Mouse (Mus musculus): Measurements from ENCODE around the gene Stac3. TPM values are rescaled to one million over a fixed set of nuclear protein-coding genes. Genes with fewer than 3 reads are reported as not detected.

Stac3 gene
- polyA plus RNA-seq, 1 experiment = 3.9 TPM

DNA sequence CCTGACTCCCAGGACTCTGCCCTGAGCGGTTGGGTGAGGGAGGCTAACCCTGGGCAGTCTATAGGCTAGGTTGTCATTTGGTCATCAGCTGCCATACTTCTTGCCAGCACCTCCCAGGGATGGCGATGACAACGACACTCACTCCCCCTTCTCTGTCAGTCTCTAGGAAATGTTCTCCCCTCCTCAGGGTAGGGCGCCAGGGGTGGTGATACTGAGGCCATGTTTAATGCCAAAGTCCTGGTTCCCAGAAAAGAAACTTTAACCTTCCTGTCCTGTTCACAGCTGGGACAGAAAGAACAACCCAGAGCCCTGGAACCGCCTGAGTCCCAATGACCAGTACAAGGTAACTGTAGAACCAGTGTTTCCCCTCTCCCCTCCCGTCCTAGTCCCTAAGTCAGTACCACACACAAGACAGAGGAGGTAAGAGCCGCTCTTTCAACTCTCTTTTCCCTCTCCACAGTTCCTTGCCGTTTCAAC lies 14.5 kb downstream of the Stac3 start:
- H3K4me3 ChIP-seq (ENCODE audit: control insufficient read depth, insufficient read depth, low read length) = no peak overlapping the region
- WGBS = 69% methylated on average over 8 of the region's 8 CpGs
- H3K4me1 ChIP-seq (replicated peaks; ENCODE audit: control insufficient read depth, insufficient read depth, low read length) = peaks cover 27% of the 10 kb centered on the region
- TF ChIP-seq POLR2A (IDR thresholded peaks at IDR 0.05; ENCODE audit: control insufficient read depth, extremely low read depth, insufficient read depth, low read length, poor library complexity) (no peak), CTCF (IDR thresholded peaks at IDR 0.05; ENCODE audit: borderline replicate concordance, control insufficient read depth, extremely low read depth, insufficient read depth, low read length, poor library complexity) (no peak)
- H3K36me3 ChIP-seq (ENCODE audit: control insufficient read depth, insufficient read depth, low read length) = no peaks in the 10 kb centered on the region
- peaks cover 5% of the 10 kb centered on the region; the same call in 1 of the 2 replicates for H3K27me3 ChIP-seq (ENCODE audit: control insufficient read depth, insufficient read depth, low read length)
- DNase-seq = no peak
- H3K27ac ChIP-seq (ENCODE audit: control insufficient read depth, insufficient read depth, low read length) = no peak overlapping the region

DNA sequence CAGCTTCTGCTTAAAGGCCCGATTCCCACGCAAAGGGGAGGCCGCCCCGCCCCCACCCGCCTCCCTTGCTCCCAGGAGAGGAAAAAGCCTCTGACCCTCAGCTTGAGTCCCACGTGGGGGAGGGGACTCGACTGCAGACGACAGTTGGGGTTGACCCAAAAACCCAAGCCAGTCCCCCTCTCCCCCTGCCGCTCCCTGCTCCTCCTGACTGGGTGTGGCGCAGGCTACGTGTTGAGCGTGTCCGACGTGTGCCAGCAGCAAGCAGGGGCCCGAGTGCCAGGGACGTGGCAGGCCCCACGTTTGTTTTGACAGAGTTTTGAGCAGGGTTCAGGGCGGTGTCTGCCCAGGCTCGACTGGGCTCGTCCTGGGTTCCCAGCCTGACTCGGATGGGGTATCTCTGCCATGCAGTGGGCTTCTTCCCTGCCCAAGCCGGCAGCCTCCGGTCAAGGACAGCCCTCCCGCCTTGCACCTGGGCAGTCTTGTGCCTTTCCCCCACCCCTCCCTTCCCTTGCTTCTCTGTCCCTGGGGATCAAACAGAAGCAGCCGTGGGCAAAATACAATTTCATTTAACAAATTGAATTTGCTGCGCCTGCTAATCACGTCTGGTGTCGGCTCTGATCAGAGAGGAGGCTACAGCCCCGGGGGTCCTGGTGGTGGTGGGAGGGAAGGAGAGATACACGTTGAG lies 15.2 kb downstream of the Stac3 start:
- Histone ChIP-seq H3K36me3 (ENCODE audit: control insufficient read depth, insufficient read depth, low read length) (no peaks in the 10 kb centered on the region), H3K27me3 (ENCODE audit: control insufficient read depth, insufficient read depth, low read length) (peaks cover 5% of the 10 kb centered on the region; the same call in 1 of the 2 replicates), H3K4me1 (replicated peaks; ENCODE audit: control insufficient read depth, insufficient read depth, low read length) (peaks cover 26% of the 10 kb centered on the region), H3K27ac (ENCODE audit: control insufficient read depth, insufficient read depth, low read length) (no peak overlapping the region), H3K4me3 (ENCODE audit: control insufficient read depth, insufficient read depth, low read length) (no peak overlapping the region)
- 81% methylated on average over 30 of the region's 30 CpGs for WGBS
- no peak for DNase-seq
- no peak for TF ChIP-seq POLR2A (IDR thresholded peaks at IDR 0.05; ENCODE audit: control insufficient read depth, extremely low read depth, insufficient read depth, low read length, poor library complexity)
- no peak for TF ChIP-seq CTCF (IDR thresholded peaks at IDR 0.05; ENCODE audit: borderline replicate concordance, control insufficient read depth, extremely low read depth, insufficient read depth, low read length, poor library complexity)

DNA sequence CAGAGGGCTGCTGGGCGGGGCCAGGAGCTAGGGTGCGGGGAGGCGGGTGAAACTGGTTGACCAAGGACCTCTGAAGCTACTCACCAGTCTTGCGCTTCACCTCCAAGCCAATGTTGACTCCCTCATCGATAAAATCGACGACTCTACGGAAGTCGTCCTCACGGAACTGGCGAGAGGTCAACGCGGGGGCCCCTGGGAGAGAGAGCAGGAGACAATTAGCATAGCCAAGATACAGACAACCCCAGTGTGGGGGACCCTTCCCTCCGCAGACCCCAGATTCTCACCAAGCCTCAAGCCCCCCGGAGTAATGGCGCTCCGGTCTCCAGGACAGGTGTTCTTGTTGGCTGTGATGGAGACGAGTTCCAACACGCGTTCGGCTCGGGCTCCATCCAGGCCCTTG lies 16.5 kb downstream of the Stac3 start:
- DNase-seq = no peak
- TF ChIP-seq CTCF (IDR thresholded peaks at IDR 0.05; ENCODE audit: borderline replicate concordance, control insufficient read depth, extremely low read depth, insufficient read depth, low read length, poor library complexity) (no peak), POLR2A (IDR thresholded peaks at IDR 0.05; ENCODE audit: control insufficient read depth, extremely low read depth, insufficient read depth, low read length, poor library complexity) (no peak)
- peaks cover 5% of the 10 kb centered on the region; the same call in 1 of the 2 replicates for H3K27me3 ChIP-seq (ENCODE audit: control insufficient read depth, insufficient read depth, low read length)
- WGBS = 97% methylated on average over 22 of the region's 22 CpGs
- no peak overlapping the region for H3K27ac ChIP-seq (ENCODE audit: control insufficient read depth, insufficient read depth, low read length)
- H3K4me1 ChIP-seq (replicated peaks; ENCODE audit: control insufficient read depth, insufficient read depth, low read length) = peaks cover 18% of the 10 kb centered on the region
- no peaks in the 10 kb centered on the region for H3K36me3 ChIP-seq (ENCODE audit: control insufficient read depth, insufficient read depth, low read length)
- H3K4me3 ChIP-seq (ENCODE audit: control insufficient read depth, insufficient read depth, low read length) = no peak overlapping the region

DNA sequence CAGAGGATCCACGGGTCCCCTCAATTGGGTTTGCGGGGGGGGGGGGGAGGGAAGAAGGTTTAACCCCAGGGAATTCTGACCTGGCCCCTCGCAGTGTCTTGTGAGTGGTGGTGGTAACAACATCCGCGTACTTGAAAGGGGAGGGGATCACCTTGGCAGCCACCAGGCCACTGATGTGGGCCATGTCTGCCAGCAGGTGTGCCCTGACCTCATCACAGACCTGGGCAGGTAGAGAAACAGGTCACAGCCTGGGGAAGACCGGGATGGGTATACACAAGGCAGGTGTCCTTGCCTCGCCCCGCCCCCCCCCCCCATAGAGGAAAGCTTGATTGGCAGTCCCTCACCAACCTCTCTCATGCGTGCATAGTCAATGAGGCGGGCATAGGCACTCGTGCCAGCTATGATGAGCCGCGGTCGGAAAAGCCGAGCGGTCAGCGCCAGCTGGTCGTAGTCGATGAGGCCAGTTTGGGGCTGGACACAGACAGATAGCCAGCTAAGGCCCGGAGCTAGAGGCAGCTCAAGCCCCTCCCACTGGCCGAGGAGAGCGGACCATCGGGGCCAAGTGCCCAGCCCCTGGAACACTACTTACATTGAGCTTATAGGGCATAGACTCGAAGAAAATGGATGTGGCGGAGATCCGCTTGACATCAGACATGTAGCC lies 17.7 kb downstream of the Stac3 start:
- no peak overlapping the region for H3K27ac ChIP-seq (ENCODE audit: control insufficient read depth, insufficient read depth, low read length)
- WGBS = 98% methylated on average over 26 of the region's 26 CpGs
- H3K36me3 ChIP-seq (ENCODE audit: control insufficient read depth, insufficient read depth, low read length) = no peaks in the 10 kb centered on the region
- no peak overlapping the region for H3K4me3 ChIP-seq (ENCODE audit: control insufficient read depth, insufficient read depth, low read length)
- TF ChIP-seq POLR2A (IDR thresholded peaks at IDR 0.05; ENCODE audit: control insufficient read depth, extremely low read depth, insufficient read depth, low read length, poor library complexity) = no peak
- no peak for TF ChIP-seq CTCF (IDR thresholded peaks at IDR 0.05; ENCODE audit: borderline replicate concordance, control insufficient read depth, extremely low read depth, insufficient read depth, low read length, poor library complexity)
- no peak for DNase-seq
- H3K4me1 ChIP-seq (replicated peaks; ENCODE audit: control insufficient read depth, insufficient read depth, low read length) = peaks cover 8% of the 10 kb centered on the region
- no peaks in the 10 kb centered on the region; the same call in 1 of the 2 replicates for H3K27me3 ChIP-seq (ENCODE audit: control insufficient read depth, insufficient read depth, low read length)

DNA sequence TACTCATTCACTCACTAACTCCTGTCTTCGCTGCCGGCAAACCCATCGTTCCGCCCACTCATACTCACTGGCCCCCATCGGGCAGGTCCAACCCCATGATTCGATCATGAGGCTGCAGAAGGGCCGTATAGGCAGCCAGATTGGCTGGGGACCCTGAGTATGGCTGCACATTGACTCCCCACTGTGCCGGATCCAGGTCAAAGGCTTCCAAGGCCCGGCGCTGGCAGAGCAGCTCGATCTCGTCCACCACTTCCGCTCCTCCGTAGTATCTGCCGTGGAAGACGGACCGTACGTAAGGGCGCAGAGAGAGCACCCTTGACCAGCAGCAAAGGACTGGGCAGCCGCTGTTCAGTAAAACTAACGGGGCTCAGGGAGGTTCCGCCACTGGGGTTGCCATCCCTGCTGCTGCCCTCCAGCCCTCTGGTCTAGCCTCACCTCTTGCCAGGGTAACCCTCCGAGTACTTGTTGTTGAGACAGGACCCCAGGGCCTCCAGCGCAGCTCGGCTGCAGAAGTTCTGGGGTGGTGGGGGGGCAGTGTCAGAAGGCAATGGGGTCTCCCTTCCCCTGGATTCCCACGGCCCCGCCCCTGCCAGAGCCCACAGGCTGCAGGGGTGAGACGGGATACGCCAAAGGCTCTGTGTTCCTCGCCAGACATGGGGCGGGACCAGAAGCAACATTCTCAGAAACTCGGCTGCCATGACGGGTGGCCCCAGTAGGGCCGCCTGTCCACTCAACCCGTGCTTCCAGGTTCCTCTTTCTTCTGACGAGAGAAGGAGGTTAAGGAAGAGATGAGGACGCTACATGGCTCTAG lies 18.6 kb downstream of the Stac3 start:
- TF ChIP-seq CTCF (IDR thresholded peaks at IDR 0.05; ENCODE audit: borderline replicate concordance, control insufficient read depth, extremely low read depth, insufficient read depth, low read length, poor library complexity) (no peak), POLR2A (IDR thresholded peaks at IDR 0.05; ENCODE audit: control insufficient read depth, extremely low read depth, insufficient read depth, low read length, poor library complexity) (no peak)
- WGBS = 96% methylated on average over 37 of the region's 37 CpGs

More for the DNA sequence above, 18.6 kb downstream of the Stac3 start:
- no peak overlapping the region for H3K27ac ChIP-seq (ENCODE audit: control insufficient read depth, insufficient read depth, low read length)
- no peak overlapping the region for H3K4me3 ChIP-seq (ENCODE audit: control insufficient read depth, insufficient read depth, low read length)
- H3K27me3 ChIP-seq (ENCODE audit: control insufficient read depth, insufficient read depth, low read length) = peaks cover 1% of the 10 kb centered on the region; the same call in 1 of the 2 replicates
- peaks cover 13% of the 10 kb centered on the region for H3K4me1 ChIP-seq (replicated peaks; ENCODE audit: control insufficient read depth, insufficient read depth, low read length)
- H3K36me3 ChIP-seq (ENCODE audit: control insufficient read depth, insufficient read depth, low read length) = no peaks in the 10 kb centered on the region
- DNase-seq = no peak
